Mouse (Mus musculus) lung, postnatal 0 days (tissue): ENCODE measurements at regions not wholly inside any gene's neighbourhood (a gene's known extent, or its start where the extent isn't known, plus 50 kb on each side); places are given as distances from the start of the nearest gene placed in this dataset.

ENCODE experiments used
- CTCF ChIP-seq: IDR thresholded peaks from 2 replicates; pipeline ENCODE4 v1.5.1; 2016; ENCODE audit warnings: antibody characterized with exemption, mild to moderate bottlenecking
- EP300 ChIP-seq: IDR thresholded peaks from 2 replicates; pipeline ENCODE4 v1.6.1; 2016; ENCODE audit warnings: antibody characterized with exemption, mild to moderate bottlenecking, control low read depth

DNA sequence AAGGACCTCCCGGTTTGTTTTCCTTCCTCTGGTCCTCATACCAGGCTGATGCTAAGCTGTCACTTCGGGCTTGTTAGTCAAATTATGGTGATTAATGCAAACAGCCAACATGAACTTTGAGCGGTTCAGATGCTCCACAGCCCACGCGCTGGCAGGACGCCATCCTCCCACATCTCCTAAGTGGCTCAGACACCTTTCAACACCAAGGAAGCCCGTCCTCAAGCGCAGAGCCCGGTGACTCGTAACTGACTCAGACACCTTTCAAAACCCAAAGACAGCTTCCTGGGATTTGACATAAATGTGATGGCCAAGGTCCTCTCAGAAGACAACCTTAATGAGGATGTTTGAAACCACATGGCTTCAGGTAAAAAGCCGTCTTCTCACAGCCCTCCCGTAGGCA is 121.7 kb upstream of the Cmc1 start:
- TF ChIP-seq CTCF (no peak), EP300 (no peak)
